Mouse (Mus musculus): ENCODE data around the gene Nck2. TPM values are rescaled to one million over a fixed set of nuclear protein-coding genes. Genes with fewer than 3 reads are reported as not detected.

Gene Nck2
- 79.2 and 84.2 TPM in 2 replicates for total RNA-seq (2014; rRNA removed)
- polyA plus RNA-seq (2015; fragmentation: Nextera tagmentation; extraction: Ambion mirVana) = 40.3 and 43.8 TPM in 2 replicates

DNA sequence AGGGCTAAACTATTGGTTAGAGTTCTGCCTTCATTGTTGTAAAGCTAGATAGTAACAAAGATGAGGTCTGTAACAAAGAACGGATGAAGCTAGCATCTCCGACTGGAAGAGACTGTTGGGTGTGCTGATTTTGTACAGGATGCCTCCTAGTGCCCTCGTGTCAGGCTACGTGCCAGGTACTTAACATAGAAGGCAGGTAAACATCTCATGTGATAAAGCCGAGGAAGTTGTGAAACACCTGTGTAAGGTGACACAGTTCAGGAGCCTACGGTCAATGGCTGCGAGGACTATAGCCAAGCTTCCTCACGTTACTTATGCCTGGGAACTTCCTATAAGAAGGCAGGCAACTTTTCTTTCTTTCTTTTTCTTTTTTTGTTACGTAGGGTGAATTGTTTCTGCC, at the start of gene Nck2:
Gene Nck2 (plus strand): TSS at position 49 of the 400 bp plus-strand sequence.
- Histone ChIP-seq H3K27ac (ENCODE audit: low read depth, low read length) (peak within 1 kb of the TSS; percentile 89), H3K27me3 (ENCODE audit: insufficient read depth, low read length) (no peaks in the 10 kb centered on the region), H3K36me3 (ENCODE audit: insufficient read depth) (no peaks in the 10 kb centered on the region), H3K4me2 (ENCODE audit: low read depth) (peak within 1 kb of the TSS; percentile 76), H3K4me1 (ENCODE audit: insufficient read depth) (peaks cover 13% of the 10 kb centered on the region), H3K4me3 (ENCODE audit: low read depth, low read length) (peak within 1 kb of the TSS; percentile 96), H3K9me3 (ENCODE audit: low read length) (no peaks in the 10 kb centered on the region), H3K9ac (peak within 1 kb of the TSS; percentile 96)
- no peak for ATAC-seq
- 14% methylated on average over 9 of the region's 9 CpGs for WGBS
- TF ChIP-seq CTCF (IDR thresholded peaks at IDR 0.05; ENCODE audit: low read depth) = no peak
- no peak for DNase-seq

DNA sequence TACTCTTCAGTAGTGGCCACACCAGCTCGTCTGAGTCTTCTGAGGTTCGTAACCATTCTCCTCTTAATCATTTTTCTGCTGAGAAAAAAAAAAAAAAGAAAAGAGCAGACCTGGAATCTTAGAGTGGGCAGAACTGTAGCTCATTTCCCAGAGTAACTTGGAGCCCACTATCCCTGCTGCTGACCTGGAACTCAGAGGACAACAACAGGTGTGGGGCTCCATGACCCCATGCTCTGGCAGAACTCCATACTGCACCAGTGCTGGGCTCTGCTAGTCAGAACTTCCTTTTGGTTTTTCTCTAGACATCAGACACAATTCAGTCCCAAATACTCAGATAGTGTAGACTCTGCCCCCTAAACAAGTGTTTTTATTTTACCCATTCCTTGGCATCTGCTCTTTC, 49.3 kb upstream of the Nck2 start:
- H3K27ac ChIP-seq (ENCODE audit: low read depth, low read length) = no peak overlapping the region
- TF ChIP-seq CTCF (IDR thresholded peaks at IDR 0.05; ENCODE audit: low read depth) = no peak
- no peaks in the 10 kb centered on the region for H3K4me1 ChIP-seq (ENCODE audit: insufficient read depth)
- H3K9me3 ChIP-seq (ENCODE audit: low read length) = no peaks in the 10 kb centered on the region
- DNase-seq (no peak), ATAC-seq (no peak)
- no peak overlapping the region for H3K4me2 ChIP-seq (ENCODE audit: low read depth)
- H3K9ac ChIP-seq = no peak overlapping the region
- H3K27me3 ChIP-seq (ENCODE audit: insufficient read depth, low read length) = no peaks in the 10 kb centered on the region
- H3K36me3 ChIP-seq (ENCODE audit: insufficient read depth) = no peaks in the 10 kb centered on the region
- no peak overlapping the region for H3K4me3 ChIP-seq (ENCODE audit: low read depth, low read length)
- 81% methylated on average over 2 of the region's 2 CpGs for WGBS

DNA sequence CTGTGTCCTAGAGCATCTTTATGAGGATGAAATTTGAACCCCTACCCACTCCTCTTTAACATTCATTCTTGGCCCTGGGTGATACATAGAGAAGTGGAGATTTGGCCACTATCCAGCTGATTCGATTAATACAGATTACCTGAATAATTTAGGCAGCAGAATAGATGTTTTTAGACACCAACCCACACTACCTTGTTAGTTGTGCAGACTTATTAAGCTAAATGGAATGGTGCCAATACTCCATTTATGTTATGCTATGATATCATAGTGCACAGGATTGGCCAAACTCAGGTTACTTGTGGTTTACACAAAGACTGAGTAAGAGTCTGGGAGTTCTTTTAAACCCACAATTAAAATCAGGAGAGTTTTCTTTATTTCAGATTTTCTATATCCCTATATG, 48.6 kb upstream of the Nck2 start:
- Histone ChIP-seq H3K9me3 (ENCODE audit: low read length) (no peaks in the 10 kb centered on the region), H3K27me3 (ENCODE audit: insufficient read depth, low read length) (no peaks in the 10 kb centered on the region), H3K36me3 (ENCODE audit: insufficient read depth) (no peaks in the 10 kb centered on the region), H3K4me2 (ENCODE audit: low read depth) (no peak overlapping the region), H3K9ac (no peak overlapping the region), H3K27ac (ENCODE audit: low read depth, low read length) (no peak overlapping the region), H3K4me3 (ENCODE audit: low read depth, low read length) (no peak overlapping the region), H3K4me1 (ENCODE audit: insufficient read depth) (no peaks in the 10 kb centered on the region)
- 60% methylated on average over 1 of the region's 1 CpGs for WGBS
- ATAC-seq (no peak), DNase-seq (no peak)
- no peak for TF ChIP-seq CTCF (IDR thresholded peaks at IDR 0.05; ENCODE audit: low read depth)

DNA sequence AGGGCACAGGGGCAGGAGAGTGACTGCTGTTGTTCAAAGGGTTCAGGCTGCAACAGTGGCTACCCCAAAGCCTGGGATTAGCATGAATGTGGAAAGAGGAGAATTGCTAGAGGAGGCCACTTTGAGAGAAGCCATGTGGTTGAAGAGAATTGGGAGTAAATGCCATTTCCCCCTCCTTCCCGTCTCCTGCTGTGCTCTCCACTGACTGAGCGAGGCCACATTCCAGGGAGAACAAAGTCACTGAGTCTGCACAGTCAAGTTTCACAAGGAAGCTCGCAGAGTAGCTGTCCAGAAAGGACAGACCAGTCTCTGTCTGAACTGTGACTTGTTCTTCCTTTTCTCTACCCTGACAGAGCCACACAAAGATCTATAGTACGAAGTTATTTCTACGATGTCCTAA, 47.9 kb upstream of the Nck2 start:
- Histone ChIP-seq H3K9me3 (ENCODE audit: low read length) (no peaks in the 10 kb centered on the region), H3K4me1 (ENCODE audit: insufficient read depth) (no peaks in the 10 kb centered on the region), H3K4me3 (ENCODE audit: low read depth, low read length) (no peak overlapping the region), H3K4me2 (ENCODE audit: low read depth) (no peak overlapping the region), H3K36me3 (ENCODE audit: insufficient read depth) (no peaks in the 10 kb centered on the region), H3K9ac (no peak overlapping the region), H3K27me3 (ENCODE audit: insufficient read depth, low read length) (no peaks in the 10 kb centered on the region), H3K27ac (ENCODE audit: low read depth, low read length) (no peak overlapping the region)
- no peak for TF ChIP-seq CTCF (IDR thresholded peaks at IDR 0.05; ENCODE audit: low read depth)
- ATAC-seq = no peak
- WGBS = 41% methylated on average over 5 of the region's 5 CpGs
- DNase-seq = no peak

DNA sequence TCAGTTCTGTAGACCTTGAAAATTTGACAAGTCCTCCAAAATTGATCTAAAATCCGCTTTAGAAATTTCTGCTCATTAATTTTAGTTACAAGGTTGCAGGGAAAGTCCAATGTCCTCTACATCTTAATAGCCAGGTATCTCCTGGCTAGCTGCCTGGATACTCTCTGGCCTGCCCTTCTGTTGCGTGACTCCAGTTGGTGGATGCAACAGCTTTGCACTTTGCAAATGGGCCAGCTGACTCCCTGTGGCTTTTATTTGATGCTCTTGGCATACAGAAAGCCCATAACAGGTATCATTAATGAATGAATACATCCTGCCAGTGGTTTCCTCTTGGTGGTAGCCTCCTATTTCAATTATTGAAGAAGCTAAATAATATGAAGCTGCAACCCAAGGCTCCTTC, 47.3 kb upstream of the Nck2 start:
- no peak overlapping the region for H3K27ac ChIP-seq (ENCODE audit: low read depth, low read length)
- DNase-seq = no peak
- 85% methylated on average over 2 of the region's 2 CpGs for WGBS
- TF ChIP-seq CTCF (IDR thresholded peaks at IDR 0.05; ENCODE audit: low read depth) = no peak
- no peaks in the 10 kb centered on the region for H3K4me1 ChIP-seq (ENCODE audit: insufficient read depth)
- no peaks in the 10 kb centered on the region for H3K36me3 ChIP-seq (ENCODE audit: insufficient read depth)
- ATAC-seq = no peak
- H3K9ac ChIP-seq = no peak overlapping the region
- H3K9me3 ChIP-seq (ENCODE audit: low read length) = no peaks in the 10 kb centered on the region
- no peaks in the 10 kb centered on the region for H3K27me3 ChIP-seq (ENCODE audit: insufficient read depth, low read length)
- no peak overlapping the region for H3K4me2 ChIP-seq (ENCODE audit: low read depth)
- no peak overlapping the region for H3K4me3 ChIP-seq (ENCODE audit: low read depth, low read length)

DNA sequence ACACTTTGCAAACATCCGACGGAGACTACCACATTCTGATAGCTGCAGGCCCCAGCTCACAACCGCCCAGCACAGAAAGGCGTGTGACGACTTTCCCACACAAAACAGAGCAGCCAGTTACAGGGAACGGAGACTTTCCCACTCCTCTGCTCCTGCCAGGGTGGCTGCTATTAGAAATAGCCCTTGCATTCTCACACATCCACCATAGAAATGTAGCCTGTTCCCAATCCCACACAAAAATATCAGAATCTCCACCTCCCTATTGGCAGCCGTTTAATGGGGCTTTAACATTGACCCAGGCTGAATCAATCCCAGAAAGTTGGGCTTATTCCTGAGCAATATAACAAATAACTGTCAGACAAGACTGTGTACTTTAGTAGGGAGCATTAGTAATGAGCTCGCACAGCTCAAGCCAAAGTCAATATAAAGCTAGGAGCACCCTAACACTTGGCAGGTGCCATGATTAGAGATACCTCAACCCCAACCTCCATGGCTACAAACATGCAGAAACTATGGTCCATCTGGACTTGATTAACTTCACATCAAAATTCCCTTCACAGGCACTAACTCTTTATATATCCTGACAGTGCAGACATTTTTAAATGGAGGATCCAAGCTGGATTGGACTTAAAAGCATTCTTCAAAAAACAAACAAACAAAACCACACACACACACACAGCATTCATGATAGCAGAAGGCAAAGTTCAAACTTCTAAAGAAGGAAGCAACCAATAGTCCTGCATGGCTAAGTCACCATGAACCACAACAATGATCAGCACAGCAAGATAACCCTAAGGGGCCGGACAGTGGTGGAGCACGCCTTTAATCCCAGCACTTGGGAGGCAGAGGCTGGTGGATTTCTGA, 45.4 kb upstream of the Nck2 start:
- Histone ChIP-seq H3K27ac (ENCODE audit: low read depth, low read length) (no peak overlapping the region), H3K9me3 (ENCODE audit: low read length) (no peaks in the 10 kb centered on the region), H3K4me3 (ENCODE audit: low read depth, low read length) (no peak overlapping the region), H3K36me3 (ENCODE audit: insufficient read depth) (no peaks in the 10 kb centered on the region), H3K9ac (no peak overlapping the region), H3K4me2 (ENCODE audit: low read depth) (no peak overlapping the region), H3K27me3 (ENCODE audit: insufficient read depth, low read length) (no peaks in the 10 kb centered on the region), H3K4me1 (ENCODE audit: insufficient read depth) (no peaks in the 10 kb centered on the region)
- TF ChIP-seq CTCF (IDR thresholded peaks at IDR 0.05; ENCODE audit: low read depth) = no peak
- ATAC-seq = no peak
- DNase-seq = no peak
- 92% methylated on average over 10 of the region's 10 CpGs for WGBS

DNA sequence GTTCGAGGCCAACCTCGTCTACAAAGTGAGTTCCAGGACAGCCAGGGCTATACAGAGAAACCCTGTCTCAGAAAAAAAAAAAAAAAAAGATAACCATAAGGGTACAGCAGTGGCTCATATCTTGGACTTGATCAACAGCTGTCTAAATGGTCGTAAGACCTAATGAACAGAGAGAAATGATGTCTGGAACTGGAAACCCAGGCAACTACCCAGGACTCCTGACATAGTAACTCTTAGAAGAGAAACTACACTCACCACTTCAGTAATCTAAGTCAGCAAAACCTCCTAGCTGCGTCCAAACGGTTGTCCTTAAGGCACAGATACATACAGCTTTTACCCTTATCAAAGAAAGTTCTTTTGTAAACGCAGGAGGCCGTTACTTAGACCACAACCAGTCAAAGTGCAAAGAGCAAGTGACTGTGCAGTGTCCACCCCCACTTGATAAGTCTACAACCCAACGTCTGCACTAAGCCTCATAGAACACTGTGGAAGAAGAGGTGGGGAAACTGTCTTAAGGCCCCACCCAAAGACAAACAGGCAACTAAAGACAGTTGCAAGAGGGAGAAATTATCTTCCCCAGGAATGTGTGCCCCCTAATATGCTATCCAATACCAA, 44.7 kb upstream of the Nck2 start:
- no peaks in the 10 kb centered on the region for H3K9me3 ChIP-seq (ENCODE audit: low read length)
- no peak overlapping the region for H3K27ac ChIP-seq (ENCODE audit: low read depth, low read length)
- ATAC-seq (no peak), DNase-seq (no peak)
- no peak overlapping the region for H3K9ac ChIP-seq
- H3K27me3 ChIP-seq (ENCODE audit: insufficient read depth, low read length) = no peaks in the 10 kb centered on the region
- no peak for TF ChIP-seq CTCF (IDR thresholded peaks at IDR 0.05; ENCODE audit: low read depth)
- H3K4me3 ChIP-seq (ENCODE audit: low read depth, low read length) = no peak overlapping the region
- no peaks in the 10 kb centered on the region for H3K36me3 ChIP-seq (ENCODE audit: insufficient read depth)
- H3K4me1 ChIP-seq (ENCODE audit: insufficient read depth) = no peaks in the 10 kb centered on the region
- WGBS = 89% methylated on average over 8 of the region's 8 CpGs
- H3K4me2 ChIP-seq (ENCODE audit: low read depth) = no peak overlapping the region
